Mouse (Mus musculus) megakaryocyte, embryonic 14.5 days (primary cell): ENCODE results near the gene Vwa8.

Source experiments
- FLI1 ChIP-seq: IDR thresholded peaks from 2 replicates; pipeline ENCODE4 v1.6.1; 2012; ENCODE audit warnings: low read length, inconsistent platforms, mixed read lengths
- GATA1 ChIP-seq: IDR thresholded peaks from 3 replicates; pipeline ENCODE4 v1.6.1; 2012; ENCODE audit warnings: mixed read lengths, low read length, inconsistent platforms, borderline replicate concordance

- TF ChIP-seq GATA1 = no peak
- no peak for TF ChIP-seq FLI1
Observed at GRCm38 (mm10) chr14:79158219-79158521, 309.3 kb downstream of the Vwa8 start.
